Mouse (Mus musculus): Measurements from ENCODE around the gene Bfar.

DNA sequence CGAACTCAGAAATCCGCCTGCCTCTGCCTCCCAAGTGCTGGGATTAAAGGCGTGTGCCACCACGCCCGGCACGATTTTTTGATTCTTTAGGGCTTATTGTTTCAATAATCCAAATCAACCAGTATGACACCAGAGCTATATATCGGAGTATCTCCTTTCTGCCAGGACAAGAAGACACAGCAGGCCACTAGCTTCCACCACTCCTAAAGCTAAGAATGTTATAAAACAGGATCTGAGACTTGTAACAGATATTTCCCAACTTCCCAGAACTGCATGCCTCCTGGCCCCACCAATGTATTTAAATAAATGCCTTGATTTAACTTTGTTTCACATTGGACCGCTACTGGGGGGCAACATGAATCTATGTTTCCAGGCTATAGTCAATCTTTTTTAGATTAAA lies 76.0 kb downstream of the Bfar start:
- TF ChIP-seq CTCF (conservative IDR thresholded peaks at IDR 0.05; ENCODE audit: insufficient read depth, insufficient read length, low read depth, low read length), result no peak
- no peak for TF ChIP-seq POLR2A (IDR thresholded peaks at IDR 0.05; ENCODE audit: low read depth, low read length)
